Mouse (Mus musculus): ENCODE measurements around the gene Pik3cd. TPM values are rescaled to one million over a fixed set of nuclear protein-coding genes. Genes with fewer than 3 reads are reported as not detected.

Gene Pik3cd
- polyA plus RNA-seq, 1 experiment = 3.6 TPM

GRCm38 (mm10) chr4:149696189-149696971, 6.0 kb downstream of the Pik3cd start:
- Histone ChIP-seq H3K4me1 (ENCODE audit: control insufficient read depth, insufficient read depth, low read length) (no peaks in the 10 kb centered on the region), H3K4me3 (ENCODE audit: insufficient read depth, low read length) (no peak overlapping the region), H3K27ac (ENCODE audit: insufficient read depth, low read length) (no peak overlapping the region)
- TF ChIP-seq CTCF (IDR thresholded peaks at IDR 0.05; ENCODE audit: borderline replicate concordance, insufficient read depth, low read length) (no peak), POLR2A (IDR thresholded peaks at IDR 0.05; ENCODE audit: low read depth, low read length) (no peak)

GRCm38 (mm10) chr4:149691368-149691767, 11.0 kb downstream of the Pik3cd start:
- H3K27ac ChIP-seq (ENCODE audit: insufficient read depth, low read length) = no peak overlapping the region
- no peaks in the 10 kb centered on the region for H3K4me1 ChIP-seq (ENCODE audit: control insufficient read depth, insufficient read depth, low read length)
- H3K4me3 ChIP-seq (ENCODE audit: insufficient read depth, low read length) = no peak overlapping the region
- TF ChIP-seq CTCF (IDR thresholded peaks at IDR 0.05; ENCODE audit: borderline replicate concordance, insufficient read depth, low read length) = no peak
- no peak for TF ChIP-seq POLR2A (IDR thresholded peaks at IDR 0.05; ENCODE audit: low read depth, low read length)

- Histone ChIP-seq H3K4me3 (ENCODE audit: insufficient read depth, low read length) (no peak overlapping the region), H3K27ac (ENCODE audit: insufficient read depth, low read length) (no peak overlapping the region), H3K4me1 (ENCODE audit: control insufficient read depth, insufficient read depth, low read length) (no peaks in the 10 kb centered on the region)
- TF ChIP-seq CTCF (IDR thresholded peaks at IDR 0.05; ENCODE audit: borderline replicate concordance, insufficient read depth, low read length) = no peak
- TF ChIP-seq POLR2A (IDR thresholded peaks at IDR 0.05; ENCODE audit: low read depth, low read length) = no peak
These were observed 11.5 kb downstream of the Pik3cd start for GRCm38 (mm10) chr4:149690828-149691280.

- no peak for TF ChIP-seq CTCF (IDR thresholded peaks at IDR 0.05; ENCODE audit: borderline replicate concordance, insufficient read depth, low read length)
- Histone ChIP-seq H3K4me3 (ENCODE audit: insufficient read depth, low read length) (no peak overlapping the region), H3K4me1 (ENCODE audit: control insufficient read depth, insufficient read depth, low read length) (no peaks in the 10 kb centered on the region), H3K27ac (ENCODE audit: insufficient read depth, low read length) (no peak overlapping the region)
These were observed 12.3 kb downstream of the Pik3cd start for GRCm38 (mm10) chr4:149689822-149690700.

- no peak overlapping the region for H3K4me3 ChIP-seq (ENCODE audit: insufficient read depth, low read length)
These were observed 13.5 kb downstream of the Pik3cd start for GRCm38 (mm10) chr4:149688861-149689260.

GRCm38 (mm10) chr4:149684841-149685623, 17.3 kb downstream of the Pik3cd start:
- Histone ChIP-seq H3K27ac (ENCODE audit: insufficient read depth, low read length) (no peak overlapping the region), H3K4me1 (ENCODE audit: control insufficient read depth, insufficient read depth, low read length) (no peaks in the 10 kb centered on the region), H3K4me3 (ENCODE audit: insufficient read depth, low read length) (no peak overlapping the region)
- TF ChIP-seq POLR2A (IDR thresholded peaks at IDR 0.05; ENCODE audit: low read depth, low read length) (no peak), CTCF (IDR thresholded peaks at IDR 0.05; ENCODE audit: borderline replicate concordance, insufficient read depth, low read length) (no peak)

More at GRCm38 (mm10) chr4:149688861-149689260, 13.5 kb downstream of the Pik3cd start:
- no peaks in the 10 kb centered on the region for H3K4me1 ChIP-seq (ENCODE audit: control insufficient read depth, insufficient read depth, low read length)
- no peak for TF ChIP-seq POLR2A (IDR thresholded peaks at IDR 0.05; ENCODE audit: low read depth, low read length)
- TF ChIP-seq CTCF (IDR thresholded peaks at IDR 0.05; ENCODE audit: borderline replicate concordance, insufficient read depth, low read length) = no peak
- no peak overlapping the region for H3K27ac ChIP-seq (ENCODE audit: insufficient read depth, low read length)

GRCm38 (mm10) chr4:149683875-149684274, 18.5 kb downstream of the Pik3cd start:
- Histone ChIP-seq H3K4me3 (ENCODE audit: insufficient read depth, low read length) (no peak overlapping the region), H3K27ac (ENCODE audit: insufficient read depth, low read length) (no peak overlapping the region), H3K4me1 (ENCODE audit: control insufficient read depth, insufficient read depth, low read length) (no peaks in the 10 kb centered on the region)
- TF ChIP-seq POLR2A (IDR thresholded peaks at IDR 0.05; ENCODE audit: low read depth, low read length) (no peak), CTCF (IDR thresholded peaks at IDR 0.05; ENCODE audit: borderline replicate concordance, insufficient read depth, low read length) (no peak)

GRCm38 (mm10) chr4:149679056-149679770, 23.2 kb downstream of the Pik3cd start:
- Histone ChIP-seq H3K27ac (ENCODE audit: insufficient read depth, low read length) (no peak overlapping the region), H3K4me1 (ENCODE audit: control insufficient read depth, insufficient read depth, low read length) (no peaks in the 10 kb centered on the region), H3K4me3 (ENCODE audit: insufficient read depth, low read length) (no peak overlapping the region)
- TF ChIP-seq CTCF (IDR thresholded peaks at IDR 0.05; ENCODE audit: borderline replicate concordance, insufficient read depth, low read length) = no peak
- TF ChIP-seq POLR2A (IDR thresholded peaks at IDR 0.05; ENCODE audit: low read depth, low read length) = no peak

- Histone ChIP-seq H3K4me1 (ENCODE audit: control insufficient read depth, insufficient read depth, low read length) (no peaks in the 10 kb centered on the region), H3K27ac (ENCODE audit: insufficient read depth, low read length) (no peak overlapping the region), H3K4me3 (ENCODE audit: insufficient read depth, low read length) (no peak overlapping the region)
- TF ChIP-seq CTCF (IDR thresholded peaks at IDR 0.05; ENCODE audit: borderline replicate concordance, insufficient read depth, low read length) (no peak), POLR2A (IDR thresholded peaks at IDR 0.05; ENCODE audit: low read depth, low read length) (no peak)
These were observed 24.4 kb downstream of the Pik3cd start for GRCm38 (mm10) chr4:149678006-149678405.

All from embryonic fibroblast, embryonic 13.5 days (primary cell).